Mouse (Mus musculus): ENCODE data around the gene Irak2.

- TF ChIP-seq POLR2A (IDR thresholded peaks at IDR 0.05; ENCODE audit: insufficient read depth, low read depth, low read length) (no peak), CTCF (IDR thresholded peaks at IDR 0.05; ENCODE audit: insufficient read depth, low read depth, low read length) (no peak)
Measured at GRCm38 (mm10) chr6:113653551-113653950, 15.3 kb downstream of the Irak2 start.

Measured in olfactory bulb, adult 2 months (tissue).